Mouse (Mus musculus) testis, postnatal 14 days (tissue): ENCODE results near the gene Parl.

Experiments
- DNase-seq: peaks from one replicate; pipeline ENCODE4 v3.0.0; 2021; ENCODE audit warnings: low spot score

Parl gene

DNA sequence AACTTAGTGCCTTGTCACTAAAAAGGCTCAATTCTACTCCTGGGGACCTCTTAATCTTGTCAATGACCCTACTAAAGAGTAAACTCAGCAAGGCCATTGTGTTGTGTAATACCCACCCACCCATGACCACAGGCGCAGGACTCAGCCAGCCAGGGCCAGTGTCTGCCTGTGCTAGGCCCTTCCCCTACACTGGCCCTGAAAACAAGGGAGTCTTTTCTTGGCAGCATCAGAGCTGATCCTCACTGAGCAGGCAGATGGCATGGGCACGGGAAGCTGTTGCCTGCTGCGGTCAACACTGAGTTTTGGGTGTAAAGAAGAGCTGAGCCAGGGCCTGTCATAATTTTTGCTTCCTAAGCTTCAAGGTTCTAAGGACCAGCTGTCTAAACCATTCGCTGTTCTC is 64.8 kb downstream of the Parl start:
- no peak for DNase-seq

DNA sequence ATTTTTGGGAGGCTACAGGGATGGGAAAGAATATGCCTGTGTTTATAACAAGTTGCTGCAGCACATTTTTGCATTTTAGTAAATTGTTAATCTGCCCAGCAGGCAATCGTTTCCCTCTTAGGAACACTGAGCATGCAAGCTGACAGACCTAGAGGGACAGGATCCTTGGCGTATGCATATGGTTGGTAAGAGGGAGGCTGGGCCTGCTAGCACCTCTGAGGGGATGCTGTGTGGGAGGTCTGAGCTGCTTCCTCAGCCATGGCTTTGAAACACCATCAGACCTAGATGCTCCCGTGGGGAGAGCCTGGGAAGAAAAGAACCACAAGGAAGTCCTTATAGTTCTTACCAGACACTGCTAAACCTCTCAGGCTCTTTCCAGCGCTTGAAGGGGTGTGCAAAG is 67.8 kb downstream of the Parl start:
- DNase-seq, result no peak
